Mouse (Mus musculus) brain, embryonic 14.5 days (tissue): Measurements from ENCODE around the gene Gm49486. TPM values are rescaled to one million over a fixed set of nuclear protein-coding genes. Genes with fewer than 3 reads are reported as not detected.

ENCODE experiments used
- DNase-seq: peaks from one replicate; pipeline ENCODE4 v3.0.0-alpha.2; 2011; ENCODE audit warnings: low read depth
- CTCF ChIP-seq: fragments of 200-500 bp; IDR thresholded peaks from 2 replicates; pipeline ENCODE4 v1.5.1; 2012; ENCODE audit warnings: inconsistent platforms, mild to moderate bottlenecking, moderate library complexity, borderline replicate concordance; ENCODE audit not compliant: insufficient read depth, insufficient read length; ENCODE audit errors: extremely low read depth
- POLR2A ChIP-seq: fragments of 200-500 bp; IDR thresholded peaks from 2 replicates; pipeline ENCODE4 v1.6.1; 2012; ENCODE audit warnings: mild to moderate bottlenecking, inconsistent platforms, borderline replicate concordance; ENCODE audit not compliant: poor library complexity, insufficient read depth, insufficient read length, severe bottlenecking; ENCODE audit errors: extremely low read depth
- polyA plus RNA-seq: library from polyadenylated mRNA; depleted of rRNA; stranded (reverse); fragments of >200 nt; gene quantifications from 2 replicates; pipeline ENCODE4 v1.2.3, GENCODE M21; 2012

Gm49486 gene
- polyA plus RNA-seq, 1 experiment: 2.5 TPM

GRCm38 (mm10) chr15:79283371-79283770, 54.2 kb downstream of the Gm49486 start:
- TF ChIP-seq CTCF: no peak
- TF ChIP-seq POLR2A: no peak
- no peak for DNase-seq

DNA sequence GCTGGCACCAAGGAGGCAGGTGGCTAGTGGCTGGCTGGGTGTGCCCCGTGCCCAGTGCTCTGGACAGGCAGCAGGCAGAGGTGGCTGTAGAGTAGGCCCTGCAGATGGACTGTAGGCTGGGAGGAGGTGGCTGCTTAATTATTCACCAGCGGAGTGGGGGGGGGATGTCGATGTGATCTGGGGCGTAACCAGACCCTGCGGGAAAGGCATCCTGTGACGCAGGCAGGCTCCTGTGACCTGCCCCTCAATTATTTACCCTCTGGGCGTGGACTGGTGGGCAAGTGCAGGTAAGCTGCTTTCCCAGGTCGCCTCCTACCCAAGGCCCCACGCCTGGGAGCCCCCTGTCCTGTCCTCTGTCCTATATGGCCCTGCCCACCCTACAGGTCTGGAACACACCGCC, 56.2 kb downstream of the Gm49486 start, which contains the start of gene Baiap2l2:
Gene Baiap2l2 (minus strand): TSS at position 139 of the 400 bp plus-strand sequence.
- DNase-seq: no peak
- TF ChIP-seq CTCF (no peak), POLR2A (no peak)

DNA sequence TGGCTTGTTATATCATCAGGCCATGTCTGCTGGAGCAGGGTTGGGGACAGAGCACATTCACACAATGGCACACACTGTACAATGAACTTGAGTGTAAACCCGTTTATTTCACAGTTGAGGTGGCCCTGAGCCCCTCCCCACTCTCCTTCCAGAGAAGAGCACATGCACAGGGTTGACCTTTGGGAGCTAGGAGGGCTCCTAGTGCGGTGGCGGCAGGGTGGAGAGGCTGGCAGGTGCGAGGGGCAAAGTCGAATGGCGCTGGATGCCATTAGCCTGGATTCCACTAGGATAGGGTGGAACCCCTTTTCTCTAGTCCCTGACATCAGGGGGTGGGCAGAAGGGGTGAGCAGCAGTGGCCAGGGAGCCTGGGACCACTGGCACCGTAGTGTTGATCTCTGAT, 57.0 kb downstream of the Gm49486 start:
- TF ChIP-seq POLR2A (no peak), CTCF (no peak)
- DNase-seq: no peak

GRCm38 (mm10) chr15:79287091-79287490, 57.9 kb downstream of the Gm49486 start:
- TF ChIP-seq POLR2A (no peak), CTCF (no peak)

DNA sequence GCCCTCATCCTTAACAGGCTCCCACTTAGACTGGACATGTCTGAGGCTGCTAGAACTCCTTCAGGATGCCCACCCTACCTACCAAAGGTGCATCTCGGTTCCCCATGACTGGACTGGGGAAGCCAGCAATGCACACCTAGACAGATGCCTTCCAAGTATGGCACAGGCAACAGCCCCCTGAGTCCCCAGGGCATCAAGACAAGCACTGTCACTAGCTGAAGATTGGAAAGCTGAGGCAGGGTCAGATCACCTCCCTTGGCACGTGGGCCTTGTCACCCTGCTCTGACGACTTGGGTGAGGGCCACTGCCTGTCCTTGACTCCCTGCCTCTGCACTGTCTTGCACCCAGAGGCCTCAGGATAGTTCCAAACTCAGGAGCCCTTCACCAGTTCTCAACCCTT, 59.2 kb downstream of the Gm49486 start:
- no peak for DNase-seq
- TF ChIP-seq CTCF (no peak), POLR2A (no peak)

More at GRCm38 (mm10) chr15:79287091-79287490, 57.9 kb downstream of the Gm49486 start:
- no peak for DNase-seq

GRCm38 (mm10) chr15:79289441-79289840, 60.2 kb downstream of the Gm49486 start:
- TF ChIP-seq POLR2A (no peak), CTCF (no peak)

GRCm38 (mm10) chr15:79290340-79290739, 61.1 kb downstream of the Gm49486 start:
- TF ChIP-seq CTCF: no peak
- TF ChIP-seq POLR2A: no peak
- no peak for DNase-seq

More at GRCm38 (mm10) chr15:79289441-79289840, 60.2 kb downstream of the Gm49486 start:
- DNase-seq: no peak

- no peak for DNase-seq
Measured at GRCm38 (mm10) chr15:79292779-79293178, 63.6 kb downstream of the Gm49486 start.

GRCm38 (mm10) chr15:79298553-79298952, 69.4 kb downstream of the Gm49486 start:
- DNase-seq: no peak
- TF ChIP-seq POLR2A (no peak), CTCF (no peak)

More at GRCm38 (mm10) chr15:79292779-79293178, 63.6 kb downstream of the Gm49486 start:
- no peak for TF ChIP-seq CTCF
- no peak for TF ChIP-seq POLR2A

DNA sequence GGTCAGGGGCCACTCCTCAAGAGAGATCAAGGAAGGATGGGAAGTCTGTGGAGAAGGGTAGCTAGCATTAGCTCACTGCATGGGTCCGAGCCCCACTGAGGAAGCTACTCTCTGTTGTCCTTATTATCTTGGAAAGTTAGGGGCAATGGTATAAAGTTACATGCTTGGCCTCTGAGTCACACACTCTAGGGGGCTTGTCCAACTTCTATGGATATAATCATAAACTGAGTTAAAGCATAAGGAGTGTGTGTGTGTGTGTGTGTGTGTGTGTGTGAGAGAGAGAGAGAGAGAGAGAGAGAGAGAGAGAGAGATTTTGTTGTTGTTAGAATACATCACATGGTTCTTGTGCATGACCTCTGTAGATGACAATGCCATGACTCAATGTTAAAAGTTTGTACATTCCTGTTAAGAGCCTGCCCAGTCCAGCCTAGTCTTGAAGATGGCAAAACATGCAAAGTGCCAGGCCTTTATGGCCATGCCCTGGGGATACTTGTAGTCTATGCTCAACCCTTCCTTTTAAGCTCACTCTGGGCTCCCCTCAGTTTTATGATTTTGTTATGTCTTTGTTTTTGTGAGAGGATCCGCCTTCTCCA, 70.5 kb downstream of the Gm49486 start:
- TF ChIP-seq CTCF (no peak), POLR2A (no peak)
- DNase-seq: no peak

DNA sequence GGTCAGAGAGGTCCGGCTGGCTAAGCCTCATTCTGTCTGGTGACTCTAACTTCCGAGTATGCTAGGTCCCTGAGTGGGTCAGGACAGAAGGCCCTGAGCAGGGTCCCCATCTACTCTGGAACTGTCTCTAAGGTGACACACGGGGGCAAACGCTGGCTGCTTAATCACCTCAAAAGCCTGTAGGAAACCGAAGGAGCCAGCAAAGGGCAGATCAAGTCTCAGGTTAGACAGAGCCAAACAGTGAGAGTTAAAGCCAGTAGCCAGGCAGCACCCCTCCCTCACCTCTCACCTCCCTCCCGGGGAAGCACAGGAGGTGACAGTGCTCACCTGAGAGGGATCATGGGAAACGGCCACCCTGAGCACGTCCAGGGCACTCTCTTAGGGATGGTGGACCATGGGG, 74.5 kb downstream of the Gm49486 start:
- no peak for TF ChIP-seq CTCF
- TF ChIP-seq POLR2A: no peak
- no peak for DNase-seq

- TF ChIP-seq POLR2A (no peak), CTCF (no peak)
- DNase-seq: no peak
Measured at GRCm38 (mm10) chr15:79304832-79305231, 75.6 kb downstream of the Gm49486 start.
